Mouse (Mus musculus): ENCODE results near the gene Gpr45. TPM values are rescaled to one million over a fixed set of nuclear protein-coding genes. Genes with fewer than 3 reads are reported as not detected.
"Not testable (repeated sequence)": the region's sequence is repeated elsewhere in the genome, so short reads cannot be mapped to it uniquely, and the experiment has no call there.

Gpr45 gene
- polyA plus RNA-seq, 1 experiment from 2014 or later = 5.0 TPM

GRCm38 (mm10) chr1:43015153-43015685 lies 62.5 kb downstream of the Gpr45 start:
- H3K4me3 ChIP-seq (ENCODE audit: low read depth, low read length); H3K4me1 ChIP-seq (ENCODE audit: control insufficient read depth, insufficient read depth, low read length); H3K9me3 ChIP-seq (replicated peaks; ENCODE audit: control insufficient read depth, low read length); H3K27ac ChIP-seq (ENCODE audit: low read depth, low read length); H3K27me3 ChIP-seq (ENCODE audit: control insufficient read depth, insufficient read depth, low read length); H3K36me3 ChIP-seq (ENCODE audit: control insufficient read depth, insufficient read depth, low read length); ATAC-seq (replicated peaks; ENCODE audit: insufficient number of reproducible peaks, low FRiP score, low TSS enrichment); H3K9ac ChIP-seq (ENCODE audit: low read depth, low read length); H3K4me2 ChIP-seq: not testable (repeated sequence)
- WGBS (ENCODE audit: insufficient replicate concordance) = 87% methylated on average over 7 of the region's 7 CpGs

GRCm38 (mm10) chr1:43036014-43036413 lies 83.3 kb downstream of the Gpr45 start:
- Histone ChIP-seq H3K9me3 (replicated peaks; ENCODE audit: control insufficient read depth, low read length) (no peaks in the 10 kb centered on the region), H3K27ac (ENCODE audit: low read depth, low read length) (no peak overlapping the region), H3K4me3 (ENCODE audit: low read depth, low read length) (no peak overlapping the region), H3K27me3 (ENCODE audit: control insufficient read depth, insufficient read depth, low read length) (no peaks in the 10 kb centered on the region), H3K9ac (ENCODE audit: low read depth, low read length) (no peak overlapping the region), H3K4me2 (no peak overlapping the region), H3K36me3 (ENCODE audit: control insufficient read depth, insufficient read depth, low read length) (no peaks in the 10 kb centered on the region), H3K4me1 (ENCODE audit: control insufficient read depth, insufficient read depth, low read length) (no peaks in the 10 kb centered on the region)
- no peak for ATAC-seq (replicated peaks; ENCODE audit: insufficient number of reproducible peaks, low FRiP score, low TSS enrichment)
- WGBS (ENCODE audit: insufficient replicate concordance) = 78% methylated on average over 7 of the region's 7 CpGs

- no peaks in the 10 kb centered on the region for H3K9me3 ChIP-seq (replicated peaks; ENCODE audit: control insufficient read depth, low read length)
- H3K4me2 ChIP-seq = no peak overlapping the region
- H3K27ac ChIP-seq (ENCODE audit: low read depth, low read length) = no peak overlapping the region
- no peaks in the 10 kb centered on the region for H3K4me1 ChIP-seq (ENCODE audit: control insufficient read depth, insufficient read depth, low read length)
- no peak overlapping the region for H3K4me3 ChIP-seq (ENCODE audit: low read depth, low read length)
- no peaks in the 10 kb centered on the region for H3K27me3 ChIP-seq (ENCODE audit: control insufficient read depth, insufficient read depth, low read length)
- no peaks in the 10 kb centered on the region for H3K36me3 ChIP-seq (ENCODE audit: control insufficient read depth, insufficient read depth, low read length)
- no peak overlapping the region for H3K9ac ChIP-seq (ENCODE audit: low read depth, low read length)
- no peak for ATAC-seq (replicated peaks; ENCODE audit: insufficient number of reproducible peaks, low FRiP score, low TSS enrichment)
- WGBS (ENCODE audit: insufficient replicate concordance) = 36% methylated on average over 6 of the region's 6 CpGs
These were observed 89.6 kb downstream of the Gpr45 start for GRCm38 (mm10) chr1:43042271-43042670.

- ATAC-seq (replicated peaks; ENCODE audit: insufficient number of reproducible peaks, low FRiP score, low TSS enrichment) = no peak
- H3K9me3 ChIP-seq (replicated peaks; ENCODE audit: control insufficient read depth, low read length) = no peaks in the 10 kb centered on the region
- 69% methylated on average over 14 of the region's 14 CpGs for WGBS (ENCODE audit: insufficient replicate concordance)
- no peak overlapping the region for H3K27ac ChIP-seq (ENCODE audit: low read depth, low read length)
- no peaks in the 10 kb centered on the region for H3K27me3 ChIP-seq (ENCODE audit: control insufficient read depth, insufficient read depth, low read length)
- no peak overlapping the region for H3K4me2 ChIP-seq
- no peaks in the 10 kb centered on the region for H3K4me1 ChIP-seq (ENCODE audit: control insufficient read depth, insufficient read depth, low read length)
- no peak overlapping the region for H3K9ac ChIP-seq (ENCODE audit: low read depth, low read length)
- H3K4me3 ChIP-seq (ENCODE audit: low read depth, low read length) = no peak overlapping the region
- no peaks in the 10 kb centered on the region for H3K36me3 ChIP-seq (ENCODE audit: control insufficient read depth, insufficient read depth, low read length)
These were observed 92.7 kb downstream of the Gpr45 start for GRCm38 (mm10) chr1:43045204-43045982.

- no peak overlapping the region for H3K4me3 ChIP-seq (ENCODE audit: low read depth, low read length)
- no peak overlapping the region for H3K4me2 ChIP-seq
- no peak overlapping the region for H3K27ac ChIP-seq (ENCODE audit: low read depth, low read length)
- no peak for ATAC-seq (replicated peaks; ENCODE audit: insufficient number of reproducible peaks, low FRiP score, low TSS enrichment)
- H3K27me3 ChIP-seq (ENCODE audit: control insufficient read depth, insufficient read depth, low read length) = no peaks in the 10 kb centered on the region
- no peaks in the 10 kb centered on the region for H3K9me3 ChIP-seq (replicated peaks; ENCODE audit: control insufficient read depth, low read length)
- no peaks in the 10 kb centered on the region for H3K4me1 ChIP-seq (ENCODE audit: control insufficient read depth, insufficient read depth, low read length)
- WGBS (ENCODE audit: insufficient replicate concordance) = 79% methylated on average over 2 of the region's 2 CpGs
- no peak overlapping the region for H3K9ac ChIP-seq (ENCODE audit: low read depth, low read length)
- peaks cover 9% of the 10 kb centered on the region; the same call in 1 of the 2 replicates for H3K36me3 ChIP-seq (ENCODE audit: control insufficient read depth, insufficient read depth, low read length)
These were observed 94.3 kb downstream of the Gpr45 start for GRCm38 (mm10) chr1:43046990-43047389.

GRCm38 (mm10) chr1:43047811-43048210 lies 95.1 kb downstream of the Gpr45 start:
- Histone ChIP-seq H3K9me3 (replicated peaks; ENCODE audit: control insufficient read depth, low read length) (no peaks in the 10 kb centered on the region), H3K9ac (ENCODE audit: low read depth, low read length) (no peak overlapping the region), H3K27me3 (ENCODE audit: control insufficient read depth, insufficient read depth, low read length) (no peaks in the 10 kb centered on the region), H3K4me1 (ENCODE audit: control insufficient read depth, insufficient read depth, low read length) (no peaks in the 10 kb centered on the region), H3K27ac (ENCODE audit: low read depth, low read length) (no peak overlapping the region), H3K36me3 (ENCODE audit: control insufficient read depth, insufficient read depth, low read length) (peaks cover 9% of the 10 kb centered on the region; the same call in 1 of the 2 replicates), H3K4me2 (no peak overlapping the region), H3K4me3 (ENCODE audit: low read depth, low read length) (no peak overlapping the region)
- WGBS (ENCODE audit: insufficient replicate concordance) = 81% methylated on average over 10 of the region's 10 CpGs
- ATAC-seq (replicated peaks; ENCODE audit: insufficient number of reproducible peaks, low FRiP score, low TSS enrichment) = no peak

GRCm38 (mm10) chr1:43051903-43052302 lies 99.2 kb downstream of the Gpr45 start:
- Histone ChIP-seq H3K4me3 (ENCODE audit: low read depth, low read length) (no peak overlapping the region), H3K27me3 (ENCODE audit: control insufficient read depth, insufficient read depth, low read length) (no peaks in the 10 kb centered on the region), H3K36me3 (ENCODE audit: control insufficient read depth, insufficient read depth, low read length) (peaks cover 9% of the 10 kb centered on the region; the same call in 1 of the 2 replicates), H3K9me3 (replicated peaks; ENCODE audit: control insufficient read depth, low read length) (no peaks in the 10 kb centered on the region), H3K4me1 (ENCODE audit: control insufficient read depth, insufficient read depth, low read length) (no peaks in the 10 kb centered on the region), H3K9ac (ENCODE audit: low read depth, low read length) (no peak overlapping the region), H3K27ac (ENCODE audit: low read depth, low read length) (no peak overlapping the region), H3K4me2 (no peak overlapping the region)
- 86% methylated on average over 5 of the region's 5 CpGs for WGBS (ENCODE audit: insufficient replicate concordance)
- ATAC-seq (replicated peaks; ENCODE audit: insufficient number of reproducible peaks, low FRiP score, low TSS enrichment) = no peak

- ATAC-seq (replicated peaks; ENCODE audit: insufficient number of reproducible peaks, low FRiP score, low TSS enrichment) = peak; percentile 80; the same call in 1 of the 2 replicates
- WGBS (ENCODE audit: insufficient replicate concordance) = 56% methylated on average over 9 of the region's 9 CpGs
- H3K36me3 ChIP-seq (ENCODE audit: control insufficient read depth, insufficient read depth, low read length) = no peaks in the 10 kb centered on the region
- no peaks in the 10 kb centered on the region for H3K9me3 ChIP-seq (replicated peaks; ENCODE audit: control insufficient read depth, low read length)
- H3K9ac ChIP-seq (ENCODE audit: low read depth, low read length) = no peak overlapping the region
- no peaks in the 10 kb centered on the region for H3K4me1 ChIP-seq (ENCODE audit: control insufficient read depth, insufficient read depth, low read length)
- no peaks in the 10 kb centered on the region for H3K27me3 ChIP-seq (ENCODE audit: control insufficient read depth, insufficient read depth, low read length)
- H3K4me2 ChIP-seq = no peak overlapping the region
- no peak overlapping the region for H3K27ac ChIP-seq (ENCODE audit: low read depth, low read length)
- no peak overlapping the region for H3K4me3 ChIP-seq (ENCODE audit: low read depth, low read length)
These were observed 113.1 kb downstream of the Gpr45 start for GRCm38 (mm10) chr1:43065615-43066310.
